Comparison of ENCODE assay signal across 25 mouse cellular contexts in genomic region chr4:86591304-86591703, GRCm38 (mm10). TPM values are rescaled to one million over a fixed set of nuclear protein-coding genes. Genes with fewer than 3 reads are reported as not detected.
A peak's percentile ranks its signal among the peaks of the same experiment; 100 is the strongest.
DNase-seq lines count a peak whose midpoint lies in the region; ATAC-seq and TF ChIP-seq lines count a peak whose summit lies in the region.
"Had no signal": no experiment of that assay in that cellular context is flagged by ENCODE, and none has a peak within 500 bp of the region (broad histone marks: within the 10 kb centered on the region; RNA-seq: fewer than 3 reads in every experiment).

No protein-coding gene starts in this region.

- peaks cover 1% of the 10 kb centered on the region; the same call in 1 of the 2 replicates for H3K79me2 ChIP-seq in MEL (ENCODE audit: control insufficient read depth, insufficient read depth, low read length, poor library complexity)

- H3K4me2 ChIP-seq in hindbrain, embryonic 12.5 days (replicated peaks), result no peak overlapping the region

- no peak overlapping the region for H3K9ac ChIP-seq in MEL (ENCODE audit: control insufficient read depth, low read depth, low read length, poor library complexity, severe bottlenecking)
- no peak overlapping the region for H3K9ac ChIP-seq in hindbrain, embryonic 12.5 days

- TF ChIP-seq EP300 in MEL (IDR thresholded peaks at IDR 0.05; ENCODE audit: low read depth in 1 of 2, low read length in 2 of 2), result peak; percentile 68 to 74

- 96% methylated on average over 2 of the region's 2 CpGs for WGBS in hindbrain, embryonic 12.5 days

- H3K27ac ChIP-seq in MEL (ENCODE audit: control insufficient read depth, low read depth, low read length), result no peak overlapping the region
- H3K27ac ChIP-seq in hindbrain, embryonic 12.5 days, result no peak overlapping the region

- H3K9me3 ChIP-seq in MEL (replicated peaks; ENCODE audit: insufficient read depth, low read length), result no peaks in the 10 kb centered on the region
- H3K9me3 ChIP-seq in hindbrain, embryonic 12.5 days (replicated peaks), result no peaks in the 10 kb centered on the region
- H3K9me3 ChIP-seq: G1E had no signal

- H3K4me3 ChIP-seq in MEL (ENCODE audit: control insufficient read depth in 1 of 2, insufficient read depth in 1 of 2, low read depth in 2 of 2, low read length in 2 of 2), result no peak overlapping the region
- H3K4me3 ChIP-seq in hindbrain, embryonic 12.5 days, result no peak overlapping the region

- H3K4me1 ChIP-seq in MEL (ENCODE audit: control insufficient read depth in 1 of 2, insufficient read depth in 2 of 2, low read length in 2 of 2), result peaks cover 0 to 15% of the 10 kb centered on the region in 2 experiments; a peak in 3 of 4 replicates
- H3K4me1 ChIP-seq in hindbrain, embryonic 12.5 days, result no peaks in the 10 kb centered on the region

- TF ChIP-seq CTCF in MEL (IDR thresholded peaks at IDR 0.05 in 2 of 3, conservative IDR thresholded peaks at IDR 0.05 in 1 of 3; ENCODE audit: control insufficient read depth in 1 of 3, insufficient read depth in 1 of 3, low read depth in 2 of 3, low read length in 3 of 3, poor library complexity in 1 of 3, severe bottlenecking in 1 of 3), result no peak

- peaks cover 23 to 59% of the 10 kb centered on the region in 2 experiments for H3K36me3 ChIP-seq in MEL (ENCODE audit: control insufficient read depth in 1 of 2, insufficient read depth in 2 of 2, low read length in 2 of 2)
- H3K36me3 ChIP-seq in hindbrain, embryonic 12.5 days, result peaks cover 12% of the 10 kb centered on the region

- no peak for TF ChIP-seq RAD21 in MEL (IDR thresholded peaks at IDR 0.05; ENCODE audit: low read depth, low read length)

- no peak for ATAC-seq in hindbrain, embryonic 12.5 days (ENCODE audit: low FRiP score)
- ATAC-seq: activated CD4-positive, CD25-positive, alpha-beta regulatory T cell, adult 4 months; CD4-positive, CD25-positive, alpha-beta regulatory T cell, adult 4 months; Patski had no signal

- no peak for TF ChIP-seq POLR2A in MEL (IDR thresholded peaks at IDR 0.05; ENCODE audit: control insufficient read depth in 1 of 2, insufficient read depth in 1 of 2, low read depth in 1 of 2, low read length in 2 of 2, poor library complexity in 1 of 2)

- DNase-seq in 416B (ENCODE audit: low read depth) (peak; percentile 43), MEL (ENCODE audit: low read depth, low spot score) (peak; percentile 39)
- DNase-seq in cerebellum, postnatal 36 days, result no peak
- DNase-seq: adrenal gland, adult 2 months; adrenal gland, adult 8-10 months; adrenal gland, postnatal 10 days; adrenal gland, postnatal 14 days; adrenal gland, postnatal 25 days; adrenal gland, postnatal 36 days; B cell, adult 2 months; cerebellum, adult 11 months; cerebellum, adult 11-12 months; cerebellum, adult 18-20 months; cerebellum, adult 2 months; cerebellum, adult 8-10 months had no signal

- no peaks in the 10 kb centered on the region for H3K27me3 ChIP-seq in MEL (ENCODE audit: control insufficient read depth in 1 of 2, insufficient read depth in 2 of 2, low read length in 2 of 2)
- H3K27me3 ChIP-seq in hindbrain, embryonic 12.5 days, result no peaks in the 10 kb centered on the region
- H3K27me3 ChIP-seq: CH12.LX, Patski had no signal

TF ChIP-seq in MEL, 35 proteins besides CTCF, POLR2A, EP300 and RAD21:
- peak; percentile 69; the same call in 1 of the 2 replicates for TF ChIP-seq TCF12 (IDR thresholded peaks at IDR 0.05; ENCODE audit: low read depth, low read length)
- TF ChIP-seq MAZ (IDR thresholded peaks at IDR 0.05; ENCODE audit: low read depth, low read length), result no peak
- peak; percentile 46; the same call in 1 of the 2 replicates for TF ChIP-seq ETS1 (IDR thresholded peaks at IDR 0.05; ENCODE audit: low read depth, low read length)
- TF ChIP-seq GATA1 (IDR thresholded peaks at IDR 0.05; ENCODE audit: low read depth, low read length), result 0 out of 2 replicates have a peak, but pooled peaks have one; percentile 47
- no peak for TF ChIP-seq NRF1 (IDR thresholded peaks at IDR 0.05; ENCODE audit: insufficient read depth, low read depth, low read length, poor library complexity, severe bottlenecking)
- no peak for TF ChIP-seq JUND (IDR thresholded peaks at IDR 0.05; ENCODE audit: low read depth, low read length)
- 0 out of 2 replicates have a peak, but pooled peaks have one; percentile 13 for TF ChIP-seq KAT2A (conservative IDR thresholded peaks at IDR 0.05; ENCODE audit: low read depth, low read length)
- no peak for TF ChIP-seq TBP (IDR thresholded peaks at IDR 0.05; ENCODE audit: low read depth, low read length)
- peak; percentile 16; the same call in 1 of the 2 replicates for TF ChIP-seq RCOR1 (IDR thresholded peaks at IDR 0.05; ENCODE audit: low read depth, low read length)
- no peak for TF ChIP-seq SIN3A (IDR thresholded peaks at IDR 0.05; ENCODE audit: low read length)
- TF ChIP-seq MYB (IDR thresholded peaks at IDR 0.05; ENCODE audit: low read depth, low read length), result no peak
- peak; percentile 46; the same call in 1 of the 2 replicates for TF ChIP-seq MXI1 (IDR thresholded peaks at IDR 0.05; ENCODE audit: low read depth, low read length)
- TF ChIP-seq ZNF384 (IDR thresholded peaks at IDR 0.05; ENCODE audit: low read depth, low read length), result no peak
- TF ChIP-seq UBTF (IDR thresholded peaks at IDR 0.05; ENCODE audit: borderline replicate concordance, insufficient read depth, low read depth, low read length), result no peak

RNA-seq across cellular contexts. Expression of gene Rraga, which starts 15.8 kb away (rescaled TPM):
- 9.6 and 11.0 TPM in 2 replicates for total RNA-seq in MEL (2012; rRNA removed)
- 100 to 1,000 TPM in 1 of 2 experiments, 10 to 100 TPM in 1; 68.7 to 182 TPM for polyA plus RNA-seq in MEL (2012; ENCODE audit: insufficient read depth in 1 of 2, insufficient read length in 2 of 2, low read depth in 1 of 2, low replicate concordance in 2 of 2, missing spikeins in 1 of 2)
- polyA plus RNA-seq in hindbrain, embryonic 12.5 days (2016; fragmentation: Nextera tagmentation; extraction: Ambion mirVana), result 78.5 and 95.1 TPM in 2 replicates

RNA-seq across cellular contexts. Expression of gene Haus6, which starts 20.6 kb away (rescaled TPM):
- total RNA-seq in MEL (2012; rRNA removed), result 31.8 and 41.3 TPM in 2 replicates
- 10 to 100 TPM in 1 of 2 experiments, not detected in 1; 22.1 TPM for polyA plus RNA-seq in MEL (2012; ENCODE audit: insufficient read depth in 1 of 2, insufficient read length in 2 of 2, low read depth in 1 of 2, low replicate concordance in 2 of 2, missing spikeins in 1 of 2)
- 17.7 and 19.2 TPM in 2 replicates for polyA plus RNA-seq in hindbrain, embryonic 12.5 days (2016; fragmentation: Nextera tagmentation; extraction: Ambion mirVana)

RNA-seq across cellular contexts. Expression of gene Saxo1, which starts 33.2 kb away (rescaled TPM):
- total RNA-seq in MEL (2012; rRNA removed), result not detected in 2 replicates
- not detected for polyA plus RNA-seq in MEL (2012; ENCODE audit: insufficient read depth in 1 of 2, insufficient read length in 2 of 2, low read depth in 1 of 2, low replicate concordance in 2 of 2, missing spikeins in 1 of 2)
- not detected in 2 replicates for polyA plus RNA-seq in hindbrain, embryonic 12.5 days (2016; fragmentation: Nextera tagmentation; extraction: Ambion mirVana)
- total RNA-seq: adrenal gland, adult 18-20 months; adrenal gland, adult 2 months; adrenal gland, adult 8-10 months; adrenal gland, postnatal 10 days; adrenal gland, postnatal 14 days; adrenal gland, postnatal 25 days; adrenal gland, postnatal 36 days; adrenal gland, postnatal 4 days; CH12.LX; G1E had no signal
- polyA plus RNA-seq: activated CD4-positive, CD25-positive, alpha-beta regulatory T cell, adult 4 months; adrenal gland, adult 2 months; brain, embryonic 14.5 days; C2C12; CD4-positive, CD25-positive, alpha-beta regulatory T cell, adult 4 months; cerebellum, adult 2 months; G1E; Patski had no signal

Comparison
In these comparisons a context has a peak if more than half of its experiments do, and no peak if none do; other contexts are left out.
1. DNase-seq: peak in 416B (single experiment) and MEL (single experiment); none in cerebellum, postnatal 36 days (0 of 2).